Mouse (Mus musculus): ENCODE measurements around the gene Cpsf2.
"Not testable (repeated sequence)": the region's sequence is repeated elsewhere in the genome, so short reads cannot be mapped to it uniquely, and the experiment has no call there.

Cpsf2 gene

DNA sequence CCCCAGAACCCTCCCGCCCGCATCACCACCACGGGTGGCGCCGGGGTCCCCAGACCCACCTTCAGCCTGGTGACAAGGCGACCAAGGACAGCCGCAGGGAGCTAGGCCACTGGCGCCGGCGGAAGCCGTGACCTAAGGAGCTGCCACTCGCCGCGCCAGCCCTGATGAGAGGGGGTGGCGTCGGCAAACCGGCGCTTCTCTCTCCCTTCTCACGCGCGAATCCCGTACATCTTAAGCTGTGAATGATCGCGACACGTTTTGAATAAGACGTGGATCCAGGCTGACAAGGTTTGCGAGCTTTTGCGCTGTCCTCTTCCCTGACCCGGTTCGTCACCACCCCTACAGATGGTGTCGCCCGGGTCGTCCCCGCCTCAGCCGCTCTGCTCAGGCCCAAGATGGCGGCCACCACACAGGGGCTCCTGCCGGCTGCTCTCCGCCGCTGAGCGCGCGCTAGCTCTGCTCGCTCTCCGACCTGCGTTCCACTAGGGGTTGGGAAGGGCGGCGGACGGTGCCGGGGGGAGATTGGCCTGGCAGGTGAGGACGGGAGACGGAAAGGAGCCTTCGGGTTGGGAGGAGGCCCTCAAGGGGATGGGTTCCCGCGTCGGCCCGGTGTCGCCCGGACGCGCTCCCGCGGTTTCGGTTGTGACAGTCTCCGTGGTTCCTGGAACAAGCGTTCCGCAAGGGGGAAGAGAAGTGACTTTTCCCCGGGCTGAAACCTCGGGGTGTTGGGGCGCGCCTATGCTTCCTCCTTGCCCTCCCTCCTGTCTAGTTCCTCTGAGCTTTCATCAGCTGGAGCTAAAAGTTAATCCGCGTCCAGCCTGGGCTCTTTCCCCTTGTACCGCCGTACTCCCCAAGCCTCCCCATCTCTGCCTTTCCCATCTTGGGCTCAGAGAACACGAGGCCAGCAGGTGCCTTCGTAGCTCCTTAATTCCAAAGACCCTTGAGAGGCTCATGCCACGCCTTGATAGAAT, at the start of gene Cpsf2:
Gene Cpsf2 (plus strand): TSS at position 388 of the 971 bp plus-strand sequence.
- DNase-seq (ENCODE audit: low read depth), result peak; percentile 55

DNA sequence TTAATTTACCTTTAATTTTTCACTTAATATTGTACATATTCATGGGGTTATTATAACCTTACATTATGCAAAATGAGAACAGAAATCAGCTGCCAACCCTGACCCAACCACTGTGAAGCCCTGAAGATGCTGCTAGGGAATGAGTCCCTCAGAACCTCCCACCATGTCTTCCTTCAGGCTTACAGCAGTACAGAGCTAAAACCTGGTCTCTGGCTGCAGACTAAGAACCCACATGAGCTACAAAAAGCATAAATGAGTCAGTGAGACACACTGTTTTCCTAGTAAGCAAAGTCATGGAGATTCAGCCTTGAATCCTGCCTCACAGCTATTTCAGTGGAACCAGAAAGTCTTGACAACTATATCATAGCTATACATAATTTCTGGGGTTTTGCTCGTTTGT, 47.4 kb upstream of the Cpsf2 start:
- no peak for DNase-seq (ENCODE audit: low read depth)

DNA sequence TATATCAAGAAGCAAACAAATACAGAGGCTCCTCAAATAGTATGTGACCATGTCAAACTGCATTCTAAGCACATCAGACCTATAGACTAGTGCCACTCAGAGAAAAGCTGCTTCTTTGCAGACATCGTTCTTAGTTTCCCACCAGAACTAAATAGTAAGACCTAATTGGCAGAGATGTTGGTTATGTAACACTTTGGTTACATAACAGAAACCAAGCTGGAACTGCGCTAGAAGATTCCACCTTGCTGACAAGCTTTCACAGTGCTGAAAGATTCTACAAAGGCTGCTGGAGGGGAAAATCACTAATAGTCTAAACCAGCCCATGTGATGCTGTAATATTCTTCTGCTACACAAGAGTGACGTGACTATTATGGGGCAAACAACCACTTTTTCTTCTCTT, 40.6 kb upstream of the Cpsf2 start:
- no peak for DNase-seq (ENCODE audit: low read depth)

DNA sequence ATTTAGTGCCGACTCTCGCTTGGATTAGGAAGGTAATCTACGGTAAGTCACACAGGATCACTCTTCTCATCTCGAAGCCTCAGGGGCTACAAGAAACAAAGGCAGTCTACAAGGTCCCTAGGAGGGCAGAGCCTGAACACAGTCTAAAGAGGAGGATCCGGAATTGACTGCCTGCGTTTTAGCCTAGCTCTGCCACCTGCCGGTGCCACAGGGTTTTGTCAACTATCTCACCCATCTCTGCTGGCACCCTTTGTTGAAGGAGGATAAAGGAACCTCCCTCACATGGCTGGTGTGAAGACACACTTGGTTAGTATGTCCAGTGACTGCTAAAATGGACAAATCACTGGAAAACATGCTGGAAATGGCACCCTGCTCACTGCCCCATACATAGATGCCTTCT, 38.2 kb upstream of the Cpsf2 start:
- no peak for DNase-seq (ENCODE audit: low read depth)

DNA sequence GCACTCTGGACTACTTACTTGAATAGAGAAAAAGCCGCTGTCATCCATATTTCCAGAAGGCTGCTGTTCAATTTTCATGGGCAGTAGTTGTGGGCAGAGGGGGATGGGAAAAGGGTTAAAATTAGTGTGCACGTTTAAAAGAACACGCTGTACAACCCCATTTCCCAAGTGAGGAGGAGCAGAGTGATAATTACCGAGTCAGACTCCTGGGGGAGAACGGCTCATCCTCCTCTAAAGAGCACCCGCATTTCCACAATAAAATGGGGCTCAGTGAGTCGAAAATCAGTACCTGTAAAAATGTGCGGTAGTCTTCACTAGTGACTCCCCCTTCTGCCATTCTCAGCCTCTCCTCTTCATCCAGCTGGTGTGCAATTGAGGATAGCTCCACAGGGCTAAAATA, 27.8 kb upstream of the Cpsf2 start:
- no peak for DNase-seq (ENCODE audit: low read depth)

DNA sequence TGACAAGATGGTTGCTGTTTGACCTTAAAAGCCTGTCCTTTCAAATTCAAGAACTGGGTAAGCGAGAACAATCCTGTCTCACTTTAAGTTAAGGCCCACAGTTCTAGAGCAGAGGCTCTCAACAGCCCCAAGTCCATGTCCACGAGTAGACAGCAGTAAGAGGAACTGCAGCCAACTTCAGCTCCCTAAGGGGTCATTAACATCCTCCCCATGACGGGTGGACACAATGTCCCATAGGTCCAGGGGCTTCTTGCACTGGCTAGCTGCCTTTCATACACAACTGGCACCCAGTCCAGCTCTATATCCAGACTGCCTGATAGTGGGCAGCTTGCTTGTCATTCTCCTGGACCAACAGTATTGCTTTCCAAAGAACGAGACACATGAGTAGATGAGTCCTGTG, 27.0 kb upstream of the Cpsf2 start:
- DNase-seq (ENCODE audit: low read depth), result no peak

DNA sequence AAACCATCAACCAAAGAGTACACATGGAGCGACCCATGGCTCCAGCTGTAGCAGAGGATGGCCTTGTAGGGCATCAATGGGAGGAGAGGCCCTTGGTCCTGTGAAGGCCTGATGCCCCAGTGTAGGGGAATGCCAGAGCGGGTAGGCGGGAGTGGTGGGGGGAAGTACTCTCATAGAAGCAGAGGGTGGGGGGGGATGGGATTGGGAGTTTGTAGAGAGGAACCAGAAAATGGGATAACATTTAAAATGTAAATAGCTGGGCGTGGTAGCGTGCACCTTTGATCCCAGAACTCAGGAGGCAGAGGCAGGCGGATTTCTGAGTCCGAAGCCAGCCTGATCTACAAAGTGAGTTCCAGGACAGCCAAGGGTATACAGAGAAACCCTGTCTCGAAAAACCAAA, 20.0 kb upstream of the Cpsf2 start:
- DNase-seq (ENCODE audit: low read depth), result not testable (repeated sequence)

DNA sequence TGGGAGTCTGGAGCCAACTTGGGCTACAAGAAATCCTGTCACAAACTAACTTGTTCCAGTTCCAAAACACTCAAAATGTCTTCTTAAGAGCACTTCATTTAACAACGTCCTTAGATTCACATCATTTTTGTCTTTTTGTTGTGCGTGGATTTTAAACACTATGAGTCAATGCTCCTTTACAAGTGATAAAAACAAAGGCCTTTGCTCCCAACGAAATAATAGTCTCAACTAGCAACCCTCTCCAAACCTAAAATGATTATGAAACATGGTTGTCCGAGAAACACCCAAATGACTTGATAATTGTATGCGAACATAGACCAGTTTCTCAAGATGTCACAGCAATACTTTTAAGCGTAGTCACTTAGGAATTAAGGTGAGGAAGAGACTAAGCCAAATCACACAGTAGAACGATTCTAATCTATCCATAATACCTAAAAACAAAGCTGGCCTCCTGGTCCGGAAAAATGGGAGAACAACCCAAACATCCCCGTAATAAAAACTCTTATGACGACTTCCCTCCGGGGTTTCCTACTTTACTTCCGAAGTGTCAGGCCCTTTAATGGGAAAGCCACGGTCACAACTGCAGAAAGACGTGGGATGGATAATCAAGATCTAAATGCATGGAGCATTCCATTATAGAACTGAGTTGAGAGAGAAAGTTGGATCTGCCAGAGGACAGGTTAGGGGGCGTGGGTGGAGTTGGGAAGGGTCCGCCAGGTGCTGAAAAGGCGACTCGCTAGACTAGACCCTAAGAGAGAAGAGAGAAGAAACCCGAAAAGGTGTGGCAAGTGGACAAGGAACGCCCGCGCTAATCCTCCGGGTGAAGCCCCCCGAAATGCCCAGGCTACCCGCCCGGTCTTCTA, 18.5 kb upstream of the Cpsf2 start:
- peak; percentile 34 for DNase-seq (ENCODE audit: low read depth)

DNA sequence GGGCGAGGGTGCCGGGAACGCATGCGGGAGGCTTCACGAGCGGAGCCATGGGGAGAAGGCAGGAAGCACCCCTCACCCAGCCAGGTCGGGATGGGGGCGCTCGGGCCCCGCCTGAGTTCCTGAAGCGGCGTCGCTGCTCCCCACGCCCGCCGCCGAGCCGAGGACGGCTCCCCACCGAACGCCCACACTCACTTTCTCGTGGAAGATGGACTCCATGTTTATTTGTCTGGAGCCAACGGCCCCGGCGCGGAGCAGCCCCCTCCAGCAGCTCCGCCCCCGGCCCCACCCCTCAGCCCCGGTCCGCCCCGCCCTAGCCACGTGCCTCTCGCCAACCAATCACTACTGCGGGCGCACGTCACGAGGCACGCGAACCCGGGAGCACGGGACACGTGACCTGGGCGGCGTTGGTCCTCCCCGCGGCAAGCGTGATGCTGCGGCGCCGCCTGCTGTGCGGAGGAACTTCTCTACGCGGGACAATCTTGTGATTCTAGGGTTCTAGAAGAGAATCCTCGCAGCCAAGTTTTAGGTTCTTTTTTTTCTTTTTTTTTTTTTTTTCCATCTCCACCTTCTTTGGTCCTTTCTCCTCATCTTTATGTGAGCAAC, 17.7 kb upstream of the Cpsf2 start, which contains the start of gene Atxn3:
Gene Atxn3 (minus strand): TSS at position 305 of the 603 bp plus-strand sequence.
- DNase-seq (ENCODE audit: low read depth), result peak; percentile 91

DNA sequence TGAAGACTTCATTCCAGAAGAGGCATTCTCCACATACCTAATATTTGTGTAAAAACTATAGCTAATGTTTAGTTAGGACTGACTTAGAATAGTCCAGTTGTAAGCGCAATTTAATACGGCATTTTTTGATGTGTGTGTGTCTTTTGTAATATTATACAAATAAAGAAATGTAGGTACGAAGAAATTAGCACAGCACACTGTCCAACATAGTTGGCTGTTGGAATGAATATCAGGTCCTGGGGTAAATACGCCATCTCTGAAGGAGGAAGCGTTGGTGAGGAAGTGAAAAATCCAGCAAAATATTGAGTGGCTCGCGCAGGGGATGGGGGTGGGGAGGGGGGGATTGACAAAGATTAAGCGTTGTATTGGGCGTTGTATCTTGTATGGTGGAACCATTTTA, 17.2 kb upstream of the Cpsf2 start:
- no peak for DNase-seq (ENCODE audit: low read depth)

DNA sequence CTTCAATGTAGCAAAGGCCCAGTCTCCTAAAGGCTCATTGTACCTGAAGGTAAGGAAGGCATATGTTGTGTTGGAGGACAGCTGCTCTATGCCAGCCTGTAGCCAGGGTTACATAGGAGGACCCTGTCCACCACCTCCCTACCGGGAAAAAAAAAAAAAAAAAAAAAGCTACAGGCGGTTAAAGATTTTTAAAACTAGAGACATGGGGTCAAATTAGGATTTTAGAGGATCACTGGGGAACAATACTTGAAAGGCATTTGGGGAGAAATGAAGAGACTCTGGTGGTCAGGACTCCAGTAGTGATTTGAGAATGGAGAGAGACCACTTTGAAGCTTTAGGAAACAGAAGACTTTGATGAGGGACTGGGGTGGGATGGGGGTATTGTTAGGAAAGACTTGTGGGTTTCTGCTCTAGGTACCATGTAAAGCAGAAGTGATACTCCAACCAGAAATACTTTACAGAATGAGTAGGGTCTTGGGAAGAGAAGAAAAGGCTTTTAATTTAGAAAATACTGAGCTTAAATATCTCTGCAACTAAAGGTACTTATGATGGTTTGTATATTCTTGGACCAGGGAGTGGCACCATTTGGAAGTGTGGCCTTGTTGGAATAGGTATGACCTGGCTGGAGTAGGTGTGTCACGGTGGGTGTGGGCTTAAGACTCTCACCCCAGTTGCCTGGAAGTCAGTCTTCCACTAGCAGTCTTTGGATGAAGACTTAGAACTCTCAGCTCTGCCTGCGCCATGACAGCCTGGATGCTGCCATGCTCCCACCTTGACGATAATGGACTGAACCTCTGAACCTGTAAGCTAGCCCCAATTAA, 16.6 kb upstream of the Cpsf2 start:
- not testable (repeated sequence) for DNase-seq (ENCODE audit: low read depth)

DNA sequence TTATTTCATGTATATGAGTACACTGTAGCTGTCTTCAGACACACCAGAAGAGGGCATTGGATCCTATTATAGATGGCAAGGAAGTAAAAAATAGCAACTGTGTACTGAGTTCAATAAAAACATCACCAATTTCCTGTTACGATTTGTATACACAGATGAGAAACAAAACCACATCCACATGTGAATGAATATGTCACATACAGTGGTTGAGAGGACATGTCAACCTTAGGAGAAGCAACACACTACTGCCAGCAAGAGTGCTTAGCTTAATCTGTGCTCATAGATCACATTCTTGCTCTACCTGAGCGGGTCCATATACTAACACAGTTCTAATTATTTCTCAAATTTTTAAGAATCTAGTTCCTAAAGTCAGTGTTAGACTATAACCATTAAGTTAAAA, 4.5 kb upstream of the Cpsf2 start:
- no peak for DNase-seq (ENCODE audit: low read depth)

DNA sequence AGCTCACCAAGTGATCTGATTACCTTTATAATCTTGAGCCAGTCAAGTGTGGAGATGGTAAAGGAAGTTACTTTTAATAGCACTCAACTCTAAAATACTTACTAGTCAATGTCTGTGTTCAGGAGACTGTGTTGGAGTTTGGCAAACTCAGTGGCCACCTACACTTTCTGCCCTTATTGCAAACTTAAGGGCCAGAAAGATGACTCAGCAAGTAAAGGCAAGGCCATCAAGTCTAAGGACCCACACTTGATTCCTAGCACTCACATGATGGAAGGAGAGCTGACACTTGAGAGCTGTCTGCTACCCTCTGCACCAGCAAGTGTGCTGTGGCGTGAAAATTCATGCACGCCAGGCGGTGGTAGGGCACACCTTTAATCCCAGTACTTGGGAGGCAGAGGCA, 3.6 kb upstream of the Cpsf2 start:
- DNase-seq (ENCODE audit: low read depth), result no peak

DNA sequence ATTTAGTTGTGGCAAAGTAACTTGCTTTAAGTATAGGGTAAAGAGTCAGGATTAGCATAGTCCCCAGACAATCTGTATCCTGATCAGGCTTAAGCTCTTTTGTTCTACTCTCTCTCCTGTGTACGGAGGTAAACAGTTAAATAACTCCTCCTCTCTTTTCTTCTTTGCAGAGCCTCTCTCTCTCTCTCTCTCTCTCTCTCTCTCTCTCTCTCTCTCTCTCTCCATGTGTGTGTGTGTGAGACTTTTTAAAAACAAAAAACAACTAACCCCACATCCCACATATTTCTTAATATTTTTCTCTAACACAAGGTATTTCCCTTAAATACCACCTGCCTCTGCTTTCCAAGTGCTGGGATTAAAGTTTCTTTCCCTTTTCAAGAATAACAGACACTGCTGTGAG, 1.2 kb upstream of the Cpsf2 start:
- DNase-seq (ENCODE audit: low read depth), result peak; percentile 15

DNA sequence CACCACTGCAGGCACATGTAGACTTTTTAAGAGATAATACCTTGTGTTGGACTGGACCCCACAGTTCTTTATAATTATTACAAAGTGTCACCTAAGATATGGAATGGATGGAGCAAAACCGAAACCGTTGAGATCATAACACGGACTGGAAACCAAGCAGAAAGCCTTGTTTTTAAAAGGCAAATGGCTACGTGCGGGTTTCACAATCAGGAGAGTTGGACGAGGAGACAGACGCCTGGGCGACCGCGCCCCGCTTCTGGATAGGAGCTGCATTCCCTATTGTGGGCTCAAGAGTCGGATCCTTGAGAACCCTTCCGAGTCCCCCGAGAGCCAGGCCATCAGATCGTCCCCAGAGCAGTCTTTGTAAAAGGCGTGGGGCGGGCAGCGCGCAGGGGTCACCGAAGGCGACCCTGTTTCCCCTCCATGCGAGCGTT, 604 bp upstream of the Cpsf2 start:
- no peak for DNase-seq (ENCODE audit: low read depth)

DNA sequence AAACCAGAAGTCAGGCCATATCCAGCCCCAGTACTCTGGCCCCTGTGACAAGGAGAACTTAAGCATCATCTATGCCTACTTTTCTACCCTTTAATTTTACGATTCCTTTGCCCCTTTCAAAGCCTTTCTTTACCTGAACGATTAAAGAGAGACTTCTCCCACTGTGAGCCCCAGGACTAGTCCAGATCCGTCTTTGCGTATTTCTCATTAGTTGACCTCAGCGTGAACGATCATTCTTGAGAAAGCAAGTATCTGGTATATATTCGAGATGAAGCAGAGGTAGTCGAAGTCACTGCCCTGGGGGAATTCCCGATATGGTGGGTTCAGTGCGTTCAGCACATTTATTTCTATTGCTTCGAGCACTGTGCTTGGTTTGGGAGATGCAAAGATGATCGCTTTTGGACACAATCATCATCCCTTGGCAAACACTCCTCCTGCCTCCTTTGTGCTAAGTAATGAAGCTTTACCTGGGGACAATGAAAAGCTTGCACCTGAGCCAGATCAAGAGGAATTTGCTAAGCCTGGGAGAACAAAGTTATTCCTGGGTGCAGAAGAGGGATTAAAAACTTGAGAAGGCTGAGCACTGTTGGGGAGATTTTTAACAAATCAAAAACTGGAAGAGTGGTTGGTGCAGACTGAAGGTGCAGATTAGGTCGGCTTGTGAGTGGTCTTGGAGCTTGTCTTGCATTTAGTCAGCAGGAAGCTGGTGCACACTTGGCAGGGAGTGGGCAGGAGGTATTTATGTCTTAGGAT, 1.0 kb downstream of the Cpsf2 start:
- DNase-seq (ENCODE audit: low read depth), result peak; percentile 28

DNA sequence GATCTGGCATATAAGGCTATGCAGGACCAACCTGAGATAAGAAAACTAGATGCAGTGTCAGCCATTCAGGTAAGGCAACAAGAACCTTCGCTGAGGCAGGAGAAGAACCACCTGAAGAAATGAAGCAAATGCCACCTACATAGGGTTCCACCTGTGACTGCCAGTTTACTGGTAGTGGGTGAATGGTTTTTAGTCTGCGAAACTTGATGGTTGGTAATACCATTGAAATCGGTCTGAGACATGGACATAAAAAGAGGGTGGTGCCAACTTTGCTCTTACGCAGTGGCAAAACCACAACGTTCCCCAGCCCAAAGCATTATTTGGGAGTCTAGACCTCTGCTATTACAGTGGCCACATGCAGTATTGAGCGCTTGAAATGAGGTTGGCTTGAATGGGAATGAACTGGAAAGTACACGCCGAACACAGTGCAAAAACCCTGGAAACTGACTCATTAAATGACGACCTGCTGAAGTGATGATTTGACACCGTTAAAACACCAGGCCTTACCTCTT, 1.7 kb downstream of the Cpsf2 start:
- peak; percentile 27 for DNase-seq (ENCODE audit: low read depth)

DNA sequence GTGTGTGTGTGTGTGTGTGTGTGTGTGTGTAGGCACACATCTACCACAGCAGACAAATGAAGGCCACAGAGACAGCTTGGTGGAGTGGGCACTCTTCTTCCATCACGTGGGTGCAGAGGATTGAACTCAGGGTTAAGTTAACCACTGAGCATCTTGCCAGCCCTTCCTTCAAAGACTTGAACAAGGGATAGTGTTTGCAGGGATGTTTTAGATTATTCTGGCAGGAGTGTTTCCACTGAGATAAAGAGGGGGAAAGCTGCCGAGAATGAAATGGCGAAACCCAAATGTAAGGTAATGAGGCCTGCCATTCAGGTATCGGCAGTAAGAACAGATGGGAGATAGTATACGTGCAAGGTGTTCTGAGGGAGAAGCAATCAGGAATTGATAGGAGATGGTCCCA, 2.4 kb downstream of the Cpsf2 start:
- DNase-seq (ENCODE audit: low read depth), result peak; percentile 35

DNA sequence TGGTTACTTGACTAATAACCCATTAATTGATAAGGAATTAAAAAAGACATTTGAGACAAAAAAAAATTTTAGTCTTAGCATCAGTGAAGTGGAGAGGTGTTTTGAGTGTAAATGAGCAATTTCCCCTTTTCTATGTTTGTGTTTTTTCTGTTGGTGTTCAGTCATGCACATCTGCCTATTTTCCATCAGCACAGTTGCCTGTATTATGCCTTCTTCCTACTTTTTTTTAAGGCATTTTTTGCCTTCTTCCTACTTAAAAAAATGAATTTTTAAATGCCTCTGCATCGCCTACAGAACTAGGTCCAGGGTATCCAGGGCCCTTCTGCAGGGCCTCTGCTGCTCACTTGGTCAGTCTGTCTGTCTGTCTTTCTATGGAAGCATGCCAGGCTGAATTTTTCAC, 2.8 kb downstream of the Cpsf2 start:
- peak; percentile 10 for DNase-seq (ENCODE audit: low read depth)

DNA sequence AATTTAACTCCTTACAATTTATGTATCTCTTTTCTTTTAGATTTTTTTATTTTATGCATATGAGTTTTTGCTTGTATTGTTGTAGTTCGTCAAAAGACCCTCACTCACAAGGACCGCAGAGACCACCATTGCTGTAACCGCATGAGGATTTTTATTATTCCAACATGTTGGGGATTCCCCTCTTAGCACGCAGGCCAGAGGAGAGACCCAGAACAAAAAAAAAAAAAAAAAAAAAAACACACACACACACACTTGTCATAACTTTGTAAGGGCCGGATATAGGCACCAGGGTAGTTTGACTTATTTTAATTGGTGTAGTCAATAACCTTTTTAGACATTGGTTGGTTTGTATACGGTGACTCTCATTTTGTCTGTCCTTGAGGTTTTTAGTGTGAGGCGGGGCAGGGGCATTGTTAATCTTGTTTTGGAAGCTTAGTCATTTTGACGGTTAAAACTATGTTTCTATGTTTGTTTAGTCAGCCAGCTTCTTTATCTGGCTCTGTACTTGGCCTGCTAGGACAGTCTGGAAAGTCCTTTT, 3.5 kb downstream of the Cpsf2 start:
- DNase-seq (ENCODE audit: low read depth), result peak; percentile 37

All from c-Kit-positive CD71-positive TER-119-negative erythroid progenitor cells, embryonic 14.5 days (primary cell).